Mouse (Mus musculus) 3134 (cell line): ENCODE data around the gene Apol7b.
"Not testable (repeated sequence)": the region's sequence is repeated elsewhere in the genome, so short reads cannot be mapped to it uniquely, and the experiment has no call there.

ENCODE experiments used
- DNase-seq: peaks from one replicate; pipeline ENCODE4 v3.0.0-alpha.2; 2011; ENCODE audit warnings: low spot score; ENCODE audit not compliant: insufficient read length; ENCODE audit errors: extremely low read depth

Gene Apol7b

GRCm38 (mm10) chr15:77447392-77447791 is at the start of gene Apol7b:
Gene Apol7b (minus strand): TSS chr15:77447492.
- not testable (repeated sequence) for DNase-seq

- DNase-seq = peak; percentile 7
These were observed 47.4 kb upstream of the Apol7b start for GRCm38 (mm10) chr15:77494694-77495093.

- DNase-seq = not testable (repeated sequence)
These were observed 45.9 kb upstream of the Apol7b start for GRCm38 (mm10) chr15:77493181-77493580.

- no peak for DNase-seq
These were observed 35.0 kb upstream of the Apol7b start for GRCm38 (mm10) chr15:77482140-77482794.

GRCm38 (mm10) chr15:77476693-77477092 is 29.4 kb upstream of the Apol7b start, which contains the start of gene Apol10a:
Gene Apol10a (plus strand): TSS chr15:77477047.
- DNase-seq = not testable (repeated sequence)

GRCm38 (mm10) chr15:77474699-77475390 is 27.6 kb upstream of the Apol7b start:
- not testable (repeated sequence) for DNase-seq

- not testable (repeated sequence) for DNase-seq
These were observed 2.6 kb upstream of the Apol7b start for GRCm38 (mm10) chr15:77449927-77450326.

GRCm38 (mm10) chr15:77445668-77446067 is 1.6 kb downstream of the Apol7b start:
- not testable (repeated sequence) for DNase-seq

GRCm38 (mm10) chr15:77444746-77445145 is 2.5 kb downstream of the Apol7b start:
- DNase-seq = not testable (repeated sequence)

- not testable (repeated sequence) for DNase-seq
These were observed 18.4 kb downstream of the Apol7b start for GRCm38 (mm10) chr15:77428690-77429448.

GRCm38 (mm10) chr15:77422925-77423324 is 24.4 kb downstream of the Apol7b start:
- DNase-seq = not testable (repeated sequence)

GRCm38 (mm10) chr15:77419657-77420056 is 27.6 kb downstream of the Apol7b start:
- DNase-seq = not testable (repeated sequence)

GRCm38 (mm10) chr15:77416655-77417333 is 30.5 kb downstream of the Apol7b start:
- not testable (repeated sequence) for DNase-seq

- DNase-seq = not testable (repeated sequence)
These were observed 31.6 kb downstream of the Apol7b start for GRCm38 (mm10) chr15:77415653-77416052.

GRCm38 (mm10) chr15:77412695-77413094 is 34.6 kb downstream of the Apol7b start:
- not testable (repeated sequence) for DNase-seq

GRCm38 (mm10) chr15:77411035-77411434 is 36.3 kb downstream of the Apol7b start, which contains the start of gene Apol9a:
Gene Apol9a (minus strand): TSS chr15:77411135.
- not testable (repeated sequence) for DNase-seq

- peak; percentile 31 for DNase-seq
These were observed 40.9 kb downstream of the Apol7b start for GRCm38 (mm10) chr15:77406370-77406769.

- DNase-seq = peak; percentile 60
These were observed 48.3 kb downstream of the Apol7b start, which contains the start of gene Apol7a for GRCm38 (mm10) chr15:77399027-77399426. Gene Apol7a (minus strand): TSS chr15:77399110.

- peak; percentile 73 for DNase-seq
These were observed 49.7 kb downstream of the Apol7b start for GRCm38 (mm10) chr15:77397450-77398132.

- DNase-seq = not testable (repeated sequence)
These were observed 53.5 kb downstream of the Apol7b start for GRCm38 (mm10) chr15:77393832-77394231.
